Mouse (Mus musculus) neural tube, embryonic 11.5 days (tissue): ENCODE measurements around the gene Gng2. TPM values are rescaled to one million over a fixed set of nuclear protein-coding genes. Genes with fewer than 3 reads are reported as not detected.

Experiments used
- ATAC-seq: fragments of 200-750 bp; cut with Nextera tagmentation; 2 replicates; pipeline ENCODE4 v1.8.0; 2017; ENCODE audit warnings: moderate number of reproducible peaks, mild to moderate bottlenecking, moderate TSS enrichment, moderate library complexity; ENCODE audit not compliant: insufficient read depth, low FRiP score, low TSS enrichment
- DNase-seq: peaks from one replicate; pipeline ENCODE4 v3.0.0-alpha.2; 2015; ENCODE audit warnings: low spot score
- H3K27ac ChIP-seq: fragments of 300-500 bp; sonication (generic); 2 replicates; pipeline ENCODE4 v1.5.1; 2014; ENCODE audit warnings: low read depth, mild to moderate bottlenecking, low read length
- H3K27me3 ChIP-seq: fragments of 300-500 bp; sonication (generic); 2 replicates; pipeline ENCODE4 v1.6.1; 2014; ENCODE audit warnings: mild to moderate bottlenecking, low read length, mixed read lengths; ENCODE audit not compliant: control insufficient read depth, insufficient read depth
- H3K36me3 ChIP-seq: fragments of 300-500 bp; sonication (generic); 2 replicates; pipeline ENCODE4 v1.6.1; 2014; ENCODE audit warnings: mild to moderate bottlenecking, low read length, moderate library complexity, mixed read lengths; ENCODE audit not compliant: control insufficient read depth, insufficient read depth
- H3K4me1 ChIP-seq: fragments of 300-500 bp; sonication (generic); 2 replicates; pipeline ENCODE4 v1.6.1; 2014; ENCODE audit warnings: low read length, mixed read lengths; ENCODE audit not compliant: control insufficient read depth, insufficient read depth
- H3K4me2 ChIP-seq: fragments of 300-500 bp; sonication (generic); 2 replicates; pipeline ENCODE4 v1.6.1; 2014; ENCODE audit warnings: low read depth, mild to moderate bottlenecking, moderate library complexity
- H3K4me3 ChIP-seq: fragments of 300-500 bp; sonication (generic); 2 replicates; pipeline ENCODE4 v1.5.1; 2014; ENCODE audit warnings: low read depth, low read length
- H3K9ac ChIP-seq: fragments of 300-500 bp; sonication (generic); 2 replicates; pipeline ENCODE4 v1.6.1; 2014; ENCODE audit warnings: mild to moderate bottlenecking, low read length
- H3K9me3 ChIP-seq: fragments of 300-500 bp; sonication (generic); 2 replicates; pipeline ENCODE4 v1.6.1; 2016; ENCODE audit warnings: low read length; ENCODE audit not compliant: control insufficient read depth
- WGBS: fragments of 180-500 bp; shearing (Covaris S2); extraction: QIAGEN DNeasy Blood & Tissue Kit; methylation state at CpG from one replicate; pipeline ENCODE4 v1.1.7; 2014; 5-methylcytosine and 5-hydroxymethylcytosine counted together
- polyA plus RNA-seq: library from polyadenylated mRNA; unstranded; fragments of >200 nt; fragmentation: Nextera tagmentation; extraction: Ambion mirVana; gene quantifications from 2 replicates; pipeline ENCODE4 v1.2.1, GENCODE M21; 2014

Gene Gng2
- polyA plus RNA-seq, 1 experiment from 2014 or later: 175 TPM

GRCm38 (mm10) chr14:19935084-19935483 is 42.3 kb downstream of the Gng2 start:
- no peaks in the 10 kb centered on the region for H3K36me3 ChIP-seq
- no peak for DNase-seq
- 90% methylated on average over 3 of the region's 3 CpGs for WGBS
- no peaks in the 10 kb centered on the region for H3K4me1 ChIP-seq
- no peak overlapping the region for H3K27ac ChIP-seq
- H3K9ac ChIP-seq: no peak overlapping the region
- H3K4me3 ChIP-seq: no peak overlapping the region
- no peaks in the 10 kb centered on the region for H3K9me3 ChIP-seq
- H3K4me2 ChIP-seq: no peak overlapping the region
- ATAC-seq: no peak
- H3K27me3 ChIP-seq: no peaks in the 10 kb centered on the region

- no peak for DNase-seq
- ATAC-seq: no peak
- Histone ChIP-seq H3K9ac (no peak overlapping the region), H3K36me3 (no peaks in the 10 kb centered on the region; the same call in 1 of the 2 replicates), H3K4me1 (no peaks in the 10 kb centered on the region), H3K4me2 (no peak overlapping the region), H3K27ac (no peak overlapping the region), H3K9me3 (no peaks in the 10 kb centered on the region), H3K4me3 (no peak overlapping the region), H3K27me3 (no peaks in the 10 kb centered on the region)
- WGBS: 91% methylated on average over 6 of the region's 6 CpGs
These were observed 44.1 kb downstream of the Gng2 start for GRCm38 (mm10) chr14:19933314-19933713.

GRCm38 (mm10) chr14:19927879-19928278 is 49.5 kb downstream of the Gng2 start:
- no peak overlapping the region for H3K27ac ChIP-seq
- H3K36me3 ChIP-seq: no peaks in the 10 kb centered on the region; the same call in 1 of the 2 replicates
- no peak for DNase-seq
- ATAC-seq: no peak
- H3K4me1 ChIP-seq: 0 out of 2 replicates have a peak, but pooled peaks cover 4% of the 10 kb centered on the region
- 47% methylated on average over 6 of the region's 6 CpGs for WGBS
- H3K9ac ChIP-seq: no peak overlapping the region
- no peaks in the 10 kb centered on the region for H3K9me3 ChIP-seq
- no peak overlapping the region for H3K4me3 ChIP-seq
- H3K27me3 ChIP-seq: no peaks in the 10 kb centered on the region
- H3K4me2 ChIP-seq: no peak overlapping the region

- ATAC-seq (no peak), DNase-seq (no peak)
- Histone ChIP-seq H3K4me3 (no peak overlapping the region), H3K9me3 (no peaks in the 10 kb centered on the region), H3K4me1 (0 out of 2 replicates have a peak, but pooled peaks cover 4% of the 10 kb centered on the region), H3K27ac (no peak overlapping the region), H3K36me3 (no peaks in the 10 kb centered on the region; the same call in 1 of the 2 replicates), H3K27me3 (no peaks in the 10 kb centered on the region), H3K9ac (no peak overlapping the region), H3K4me2 (no peak overlapping the region)
- WGBS: 70% methylated on average over 2 of the region's 2 CpGs
These were observed 50.3 kb downstream of the Gng2 start for GRCm38 (mm10) chr14:19927156-19927555.

- no peak for DNase-seq
- Histone ChIP-seq H3K4me2 (no peak overlapping the region), H3K36me3 (no peaks in the 10 kb centered on the region; the same call in 1 of the 2 replicates), H3K9me3 (no peaks in the 10 kb centered on the region), H3K9ac (no peak overlapping the region), H3K4me3 (no peak overlapping the region), H3K27ac (no peak overlapping the region), H3K27me3 (no peaks in the 10 kb centered on the region), H3K4me1 (0 out of 2 replicates have a peak, but pooled peaks cover 4% of the 10 kb centered on the region)
- ATAC-seq: no peak
- 89% methylated on average over 8 of the region's 8 CpGs for WGBS
These were observed 51.1 kb downstream of the Gng2 start for GRCm38 (mm10) chr14:19926312-19926711.

- H3K36me3 ChIP-seq: no peaks in the 10 kb centered on the region; the same call in 1 of the 2 replicates
- H3K9me3 ChIP-seq: no peaks in the 10 kb centered on the region
- H3K4me3 ChIP-seq: no peak overlapping the region
- no peak overlapping the region for H3K27ac ChIP-seq
- H3K4me1 ChIP-seq: peaks cover 5% of the 10 kb centered on the region
- no peak for DNase-seq
- no peaks in the 10 kb centered on the region for H3K27me3 ChIP-seq
- WGBS: 86% methylated on average over 6 of the region's 6 CpGs
- ATAC-seq: no peak
- no peak overlapping the region for H3K9ac ChIP-seq
- H3K4me2 ChIP-seq: no peak overlapping the region
These were observed 52.3 kb downstream of the Gng2 start for GRCm38 (mm10) chr14:19925157-19925556.

GRCm38 (mm10) chr14:19924086-19924485 is 53.3 kb downstream of the Gng2 start:
- no peaks in the 10 kb centered on the region for H3K27me3 ChIP-seq
- WGBS: 97% methylated on average over 2 of the region's 2 CpGs
- DNase-seq (no peak), ATAC-seq (no peak)
- no peaks in the 10 kb centered on the region for H3K36me3 ChIP-seq
- H3K9ac ChIP-seq: no peak overlapping the region
- H3K4me3 ChIP-seq: no peak overlapping the region
- H3K27ac ChIP-seq: no peak overlapping the region
- H3K4me2 ChIP-seq: no peak overlapping the region
- H3K9me3 ChIP-seq: no peaks in the 10 kb centered on the region
- peaks cover 12% of the 10 kb centered on the region for H3K4me1 ChIP-seq

- Histone ChIP-seq H3K27me3 (no peaks in the 10 kb centered on the region), H3K4me3 (no peak overlapping the region), H3K9me3 (no peaks in the 10 kb centered on the region), H3K27ac (peak overlapping the region; percentile 80), H3K36me3 (no peaks in the 10 kb centered on the region), H3K4me1 (peaks cover 8% of the 10 kb centered on the region), H3K4me2 (no peak overlapping the region), H3K9ac (no peak overlapping the region)
- WGBS: 22% methylated on average over 13 of the region's 13 CpGs
- peak; percentile 73 for DNase-seq
- peak; percentile 91 for ATAC-seq
These were observed 57.2 kb downstream of the Gng2 start for GRCm38 (mm10) chr14:19920254-19920691.

GRCm38 (mm10) chr14:19919789-19920188 is 57.6 kb downstream of the Gng2 start:
- Histone ChIP-seq H3K27ac (peak overlapping the region; percentile 80), H3K4me3 (no peak overlapping the region), H3K4me1 (peaks cover 8% of the 10 kb centered on the region), H3K9ac (0 out of 2 replicates have a peak overlapping the region, but pooled peaks have one; percentile 19), H3K9me3 (no peaks in the 10 kb centered on the region), H3K4me2 (no peak overlapping the region), H3K36me3 (no peaks in the 10 kb centered on the region), H3K27me3 (no peaks in the 10 kb centered on the region)
- DNase-seq: no peak
- ATAC-seq: peak; percentile 70
- WGBS: 37% methylated on average over 7 of the region's 7 CpGs
